Comparison of ENCODE assay signal across 8 mouse cellular contexts in genomic region chr9:57420321-57421120, GRCm38 (mm10). TPM values are rescaled to one million over a fixed set of nuclear protein-coding genes. Genes with fewer than 3 reads are reported as not detected.
DNase-seq lines count a peak whose midpoint lies in the region; ATAC-seq lines count a peak whose summit lies in the region.

No protein-coding gene starts in this region.

- intact Hi-C loops in gastrocnemius, postnatal 14 days (cut with DNase I; ENCODE audit: low total_unique reads): no loop called here

- ATAC-seq in inflammation-experienced regulatory T-cells, adult 6 months: peak; percentile 13

- DNase-seq in T-cell, adult 2 months (ENCODE audit: low spot score): peak; percentile 23
- peak; percentile 67 for DNase-seq in embryo, embryonic 10 days (ENCODE audit: low spot score)
- peak; percentile 96 for DNase-seq in gastrocnemius, postnatal 14 days
- DNase-seq in left cerebral cortex, adult 8-10 months (ENCODE audit: low spot score in 2 of 2): peak; percentile 61 to 89
- peak; percentile 91 to 97 for DNase-seq in lung, postnatal 4 days
- peak; percentile 84 to 87 for DNase-seq in right cerebral cortex, postnatal 36 days (ENCODE audit: low spot score in 2 of 2)
- DNase-seq in urinary bladder, postnatal 36 days (ENCODE audit: low spot score in 2 of 2): peak; percentile 77 to 90

RNA-seq across cellular contexts. Expression of gene Ppcdc, which starts 19.4 kb away (rescaled TPM):
- total RNA-seq in gastrocnemius, postnatal 14 days (2021): 1 to 10 TPM; 7.3 to 7.6 TPM
- 100 to 1,000 TPM in 2 of 3 experiments, 10 to 100 TPM in 1; 65.2 to 228 (median 153) TPM for polyA plus RNA-seq in inflammation-experienced regulatory T-cells, adult 6 months (2017; shearing (Covaris generic))
- 10 to 100 TPM; 17.4 to 20.5 (median 17.9) TPM for total RNA-seq in left cerebral cortex, adult 8-10 months (2022)

RNA-seq across cellular contexts. Expression of gene Scamp5, which starts 47.3 kb away (rescaled TPM):
- total RNA-seq in gastrocnemius, postnatal 14 days (2021): 1 to 10 TPM; 3.6 to 6.4 TPM
- polyA plus RNA-seq in inflammation-experienced regulatory T-cells, adult 6 months (2017; shearing (Covaris generic)): not detected
- 100 to 1,000 TPM; 371 to 387 (median 384) TPM for total RNA-seq in left cerebral cortex, adult 8-10 months (2022)

Comparison
In these comparisons a context has a peak if more than half of its experiments do, and no peak if none do; other contexts are left out.
1. Peak in every context shown above with its lines: DNase-seq and ATAC-seq.
2. DNase-seq: peak in every context shown above with its lines; median percentile 96 in gastrocnemius, postnatal 14 days; 94 in lung, postnatal 4 days; 86 in right cerebral cortex, postnatal 36 days; 84 in urinary bladder, postnatal 36 days; 75 in left cerebral cortex, adult 8-10 months; 67 in embryo, embryonic 10 days; 23 in T-cell, adult 2 months.
3. RNA of gene Scamp5, which starts 47.3 kb away (total RNA-seq): 371 to 387 TPM in left cerebral cortex, adult 8-10 months; 3.6 to 6.4 TPM in gastrocnemius, postnatal 14 days; every median in the first group is over 10 times any median in the second.